Mouse (Mus musculus) stomach, embryonic 14.5 days (tissue): ENCODE measurements at regions not wholly inside any gene's neighbourhood (a gene's known extent, or its start where the extent isn't known, plus 50 kb on each side); places are given as distances from the start of the nearest gene placed in this dataset.
"Not testable (repeated sequence)": the region's sequence is repeated elsewhere in the genome, so short reads cannot be mapped to it uniquely, and the experiment has no call there.

Experiments used
- ATAC-seq: fragments of 200-750 bp; cut with Nextera tagmentation; 2 replicates; pipeline ENCODE4 v1.8.0; 2017; ENCODE audit warnings: low read depth, moderate TSS enrichment; ENCODE audit not compliant: insufficient number of reproducible peaks, insufficient read depth, low FRiP score
- H3K27ac ChIP-seq: fragments of 300-500 bp; sonication (generic); 2 replicates; pipeline ENCODE4 v1.5.1; 2014; ENCODE audit warnings: mild to moderate bottlenecking, low read length, moderate library complexity, mixed read lengths
- H3K27me3 ChIP-seq: fragments of 300-500 bp; sonication (generic); 2 replicates; pipeline ENCODE4 v1.6.1; 2014; ENCODE audit warnings: low read length, control low read depth, mixed read lengths; ENCODE audit not compliant: control insufficient read depth, insufficient read depth
- H3K36me3 ChIP-seq: fragments of 300-500 bp; sonication (generic); 2 replicates; pipeline ENCODE4 v1.6.1; 2014; ENCODE audit warnings: mild to moderate bottlenecking, control low read depth, low read length, moderate library complexity, mixed read lengths; ENCODE audit not compliant: control insufficient read depth, insufficient read depth
- H3K4me1 ChIP-seq: fragments of 300-500 bp; sonication (generic); 2 replicates; pipeline ENCODE4 v1.6.1; 2014; ENCODE audit warnings: low read length, control low read depth, mixed read lengths; ENCODE audit not compliant: control insufficient read depth, insufficient read depth
- H3K4me2 ChIP-seq: fragments of 300-500 bp; sonication (generic); replicated peaks from 2 replicates; pipeline ENCODE4 v1.6.1; 2014; ENCODE audit warnings: low read depth, low read length, control low read depth
- H3K4me3 ChIP-seq: fragments of 300-500 bp; sonication (generic); 2 replicates; pipeline ENCODE4 v1.5.1; 2014; ENCODE audit warnings: low read depth, low read length, control low read depth
- H3K9ac ChIP-seq: fragments of 300-500 bp; sonication (generic); replicated peaks from 2 replicates; pipeline ENCODE4 v1.6.1; 2014; ENCODE audit warnings: low read depth, mild to moderate bottlenecking, control low read depth, low read length, moderate library complexity, mixed read lengths
- H3K9me3 ChIP-seq: fragments of 300-500 bp; sonication (generic); 2 replicates; pipeline ENCODE4 v1.6.1; 2016; ENCODE audit warnings: low read depth, low read length, control low read depth; ENCODE audit not compliant: control insufficient read depth
- WGBS: fragments of 180-500 bp; shearing (Covaris S2); extraction: QIAGEN DNeasy Blood & Tissue Kit; methylation state at CpG from one replicate; pipeline ENCODE4 v1.1.7; 2014; 5-methylcytosine and 5-hydroxymethylcytosine counted together

- not testable (repeated sequence) for H3K27ac ChIP-seq
Measured at GRCm38 (mm10) chr8:20285523-20285922, 77.5 kb downstream of the Gm15319 start.

GRCm38 (mm10) chr8:20284856-20285255 is 78.2 kb downstream of the Gm15319 start:
- WGBS, result 75% methylated on average over 3 of the region's 6 CpGs

More at GRCm38 (mm10) chr8:20285523-20285922, 77.5 kb downstream of the Gm15319 start:
- not testable (repeated sequence) for H3K4me2 ChIP-seq, H3K9ac ChIP-seq, H3K4me3 ChIP-seq, H3K36me3 ChIP-seq, H3K9me3 ChIP-seq, H3K27me3 ChIP-seq, ATAC-seq, H3K4me1 ChIP-seq
- 92% methylated on average over 2 of the region's 3 CpGs for WGBS

GRCm38 (mm10) chr8:20283141-20283540 is 79.9 kb downstream of the Gm15319 start:
- not testable (repeated sequence) for H3K9me3 ChIP-seq, H3K4me3 ChIP-seq, H3K4me2 ChIP-seq, H3K27me3 ChIP-seq, H3K9ac ChIP-seq, H3K4me1 ChIP-seq, ATAC-seq, H3K36me3 ChIP-seq, H3K27ac ChIP-seq
- WGBS, result 50% methylated on average over 1 of the region's 3 CpGs

More at GRCm38 (mm10) chr8:20284856-20285255, 78.2 kb downstream of the Gm15319 start:
- not testable (repeated sequence) for H3K27me3 ChIP-seq, H3K27ac ChIP-seq, H3K9ac ChIP-seq, H3K9me3 ChIP-seq, H3K4me2 ChIP-seq, H3K36me3 ChIP-seq, ATAC-seq, H3K4me1 ChIP-seq, H3K4me3 ChIP-seq

- WGBS, result 95% methylated on average over 14 of the region's 14 CpGs
- not testable (repeated sequence) for H3K4me2 ChIP-seq, H3K9me3 ChIP-seq, H3K27me3 ChIP-seq, H3K36me3 ChIP-seq, H3K4me3 ChIP-seq, H3K4me1 ChIP-seq, H3K27ac ChIP-seq, ATAC-seq, H3K9ac ChIP-seq
Measured at GRCm38 (mm10) chr8:20281201-20281887, 81.7 kb downstream of the Gm15319 start.

- not testable (repeated sequence) for H3K4me2 ChIP-seq, H3K36me3 ChIP-seq, H3K27ac ChIP-seq, H3K9ac ChIP-seq, H3K4me1 ChIP-seq, H3K4me3 ChIP-seq, H3K9me3 ChIP-seq, H3K27me3 ChIP-seq, ATAC-seq
- no CpG with 5 or more reads among the region's 1 CpGs for whole genome bisulfite sequencing
Measured at GRCm38 (mm10) chr8:20277701-20278100, 85.3 kb downstream of the Gm15319 start.

- H3K4me1 ChIP-seq, ATAC-seq, H3K27me3 ChIP-seq, H3K9me3 ChIP-seq, H3K36me3 ChIP-seq, H3K4me3 ChIP-seq, H3K4me2 ChIP-seq, H3K27ac ChIP-seq, H3K9ac ChIP-seq: not testable (repeated sequence)
- WGBS, result 83% methylated on average over 1 of the region's 1 CpGs
Measured at GRCm38 (mm10) chr8:20276661-20277060, 86.3 kb downstream of the Gm15319 start.

GRCm38 (mm10) chr8:20273844-20274243 is 89.2 kb downstream of the Gm15319 start:
- not testable (repeated sequence) for H3K4me1 ChIP-seq, H3K27ac ChIP-seq, H3K36me3 ChIP-seq, H3K27me3 ChIP-seq, H3K4me2 ChIP-seq, H3K9me3 ChIP-seq, H3K4me3 ChIP-seq, ATAC-seq, H3K9ac ChIP-seq
- 81% methylated on average over 4 of the region's 5 CpGs for WGBS

GRCm38 (mm10) chr8:20267520-20268127 is 95.4 kb downstream of the Gm15319 start:
- H3K4me1 ChIP-seq, H3K9me3 ChIP-seq, H3K9ac ChIP-seq, H3K27me3 ChIP-seq, H3K36me3 ChIP-seq, ATAC-seq, H3K4me3 ChIP-seq, H3K4me2 ChIP-seq, H3K27ac ChIP-seq: not testable (repeated sequence)
- 91% methylated on average over 10 of the region's 14 CpGs for WGBS

- ATAC-seq, H3K4me1 ChIP-seq, H3K9me3 ChIP-seq, H3K36me3 ChIP-seq, H3K9ac ChIP-seq, H3K27ac ChIP-seq, H3K4me2 ChIP-seq, H3K4me3 ChIP-seq, H3K27me3 ChIP-seq: not testable (repeated sequence)
- 94% methylated on average over 3 of the region's 3 CpGs for WGBS
Measured at GRCm38 (mm10) chr8:20266776-20267175, 96.2 kb downstream of the Gm15319 start.
